Mouse (Mus musculus) ES-Bruce4 (cell line): Measurements from ENCODE around the gene Tmem184b. TPM values are rescaled to one million over a fixed set of nuclear protein-coding genes. Genes with fewer than 3 reads are reported as not detected.

Experiments
- H3K27ac ChIP-seq: 2 replicates; pipeline ENCODE4 v1.5.1; 2012; ENCODE audit warnings: low read length, inconsistent platforms; ENCODE audit not compliant: insufficient read depth
- H3K27me3 ChIP-seq: 2 replicates; pipeline ENCODE4 v1.6.1; 2012; ENCODE audit warnings: mild to moderate bottlenecking, low read length, inconsistent platforms; ENCODE audit not compliant: control insufficient read depth, poor library complexity, insufficient read depth, severe bottlenecking
- H3K36me3 ChIP-seq: 2 replicates; pipeline ENCODE4 v1.6.1; 2012; ENCODE audit warnings: inconsistent platforms, mild to moderate bottlenecking, low read length, moderate library complexity; ENCODE audit not compliant: control insufficient read depth, poor library complexity, insufficient read depth, severe bottlenecking
- H3K4me1 ChIP-seq: one replicate; pipeline ENCODE4 v1.8.1; 2011; ENCODE audit warnings: low read length; ENCODE audit not compliant: control insufficient read depth, insufficient read depth
- H3K4me3 ChIP-seq: 2 replicates; pipeline ENCODE4 v1.5.1; 2011; ENCODE audit warnings: low read depth, mild to moderate bottlenecking, low read length
- H3K9ac ChIP-seq: 2 replicates; pipeline ENCODE4 v1.6.1; 2012; ENCODE audit warnings: low read depth, mild to moderate bottlenecking, inconsistent platforms; ENCODE audit not compliant: poor library complexity, severe bottlenecking
- H3K9me3 ChIP-seq: replicated peaks from 2 replicates; pipeline ENCODE4 v1.6.1; 2012; ENCODE audit warnings: mild to moderate bottlenecking, low read length, inconsistent platforms; ENCODE audit not compliant: control insufficient read depth, poor library complexity, insufficient read depth, severe bottlenecking
- CTCF ChIP-seq: IDR thresholded peaks from one replicate; pipeline ENCODE4 v1.8.1; 2011; ENCODE audit warnings: low read depth, low read length
- EP300 ChIP-seq: IDR thresholded peaks from 2 replicates; pipeline ENCODE4 v1.6.1; 2011; ENCODE audit warnings: low read depth, low read length; ENCODE audit not compliant: insufficient read depth
- POLR2A ChIP-seq: IDR thresholded peaks from one replicate; pipeline ENCODE4 v1.8.1; 2011; ENCODE audit warnings: low read length; ENCODE audit not compliant: insufficient read depth
- polyA plus RNA-seq: library from polyadenylated mRNA; stranded (reverse); fragments of >200 nt; gene quantifications from 2 replicates; pipeline ENCODE4 v1.2.4, GENCODE M21; 2011; ENCODE audit warnings: low read depth; ENCODE audit not compliant: missing spikeins, insufficient read depth, insufficient read length

Tmem184b gene
- polyA plus RNA-seq, 1 experiment = 59.6 TPM

DNA sequence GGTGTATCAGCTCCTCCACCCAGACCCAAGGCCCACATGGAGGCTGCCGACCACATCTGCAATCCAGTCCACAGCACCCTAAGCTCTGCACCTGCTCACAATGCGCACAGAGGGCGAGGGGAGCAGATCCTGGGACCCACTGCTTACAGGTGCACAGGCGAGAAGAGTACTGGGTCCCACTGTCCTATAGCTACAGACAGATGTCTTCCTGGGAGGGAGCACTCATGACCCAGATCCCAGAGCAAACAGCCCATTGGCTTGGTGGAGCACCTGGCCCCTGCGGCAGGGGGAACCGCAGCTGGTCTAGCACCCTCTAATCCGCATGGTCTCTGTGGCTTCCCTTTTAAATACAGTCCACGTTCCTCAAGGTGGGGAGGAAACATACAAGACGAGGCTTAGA, 21.7 kb downstream of the Tmem184b start:
- Histone ChIP-seq H3K9ac (no peak overlapping the region), H3K27ac (no peak overlapping the region), H3K36me3 (peaks cover 7% of the 10 kb centered on the region), H3K4me3 (no peak overlapping the region), H3K27me3 (no peaks in the 10 kb centered on the region), H3K4me1 (no peaks in the 10 kb centered on the region), H3K9me3 (no peaks in the 10 kb centered on the region)
- TF ChIP-seq CTCF = no peak
- TF ChIP-seq EP300 = no peak
- TF ChIP-seq POLR2A = no peak

DNA sequence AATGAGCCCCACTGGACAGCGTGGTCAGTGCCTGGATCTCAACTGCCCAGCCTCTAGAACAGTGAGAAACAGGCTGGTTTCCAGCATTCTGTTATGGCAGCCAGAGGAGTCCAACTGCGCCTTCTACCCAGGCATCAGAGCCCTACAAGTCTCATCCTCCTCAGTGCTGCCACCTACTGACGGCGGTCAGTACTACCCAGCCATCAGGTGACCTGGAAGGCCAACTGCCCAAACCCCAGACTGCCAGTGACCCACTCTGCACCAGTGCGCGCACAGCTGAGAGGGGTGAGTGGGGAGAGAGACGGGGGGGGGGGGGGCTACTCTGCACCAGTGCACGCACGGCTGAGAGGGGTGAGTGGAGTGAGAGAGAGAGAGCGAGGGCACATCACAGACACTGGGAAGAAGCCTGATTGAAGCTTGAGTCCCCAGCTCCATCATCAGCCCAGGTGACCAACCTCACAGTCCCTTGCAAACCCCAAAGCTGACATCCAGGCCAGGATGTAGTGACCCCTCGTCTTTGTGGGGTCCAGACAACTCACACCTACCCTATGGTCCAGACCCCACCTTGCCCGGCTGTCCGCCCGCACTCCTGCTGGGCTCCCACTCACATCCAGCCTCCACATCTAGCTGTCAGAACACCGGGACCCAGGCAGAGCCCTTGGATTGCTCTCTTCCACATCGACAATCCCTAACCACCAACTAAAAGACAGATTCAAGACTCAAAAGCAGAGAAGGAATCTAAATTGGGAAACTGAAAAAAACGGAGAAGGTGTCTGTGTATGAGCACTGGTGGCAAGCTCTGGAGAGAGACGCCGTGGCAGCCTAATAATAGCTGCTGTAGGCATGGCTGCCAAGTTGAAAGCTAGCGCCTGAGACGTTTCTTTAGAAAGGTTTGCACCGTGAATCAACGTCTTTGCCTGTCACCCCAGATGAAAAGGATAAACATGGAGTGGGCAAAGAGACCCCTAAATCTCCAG, 22.6 kb downstream of the Tmem184b start:
- H3K27ac ChIP-seq = no peak overlapping the region

DNA sequence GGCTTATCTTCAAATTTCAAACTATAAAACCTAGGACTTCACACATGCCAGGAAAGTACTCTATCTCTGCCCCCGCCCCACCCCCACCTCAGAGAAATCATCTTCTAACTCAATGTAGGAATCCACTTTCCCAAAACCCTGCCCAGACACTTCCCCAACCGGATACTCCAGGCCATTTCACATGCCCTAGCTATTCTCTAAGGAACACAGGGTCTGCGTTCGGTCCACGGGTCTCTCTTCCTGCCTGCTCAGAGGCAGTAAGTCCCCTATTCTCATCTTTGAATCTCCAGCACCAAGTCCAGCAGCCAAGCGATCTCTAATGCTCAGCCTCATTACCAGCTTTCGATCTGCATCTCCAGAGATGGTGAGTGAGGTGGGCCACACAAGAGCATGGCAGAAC, 23.7 kb downstream of the Tmem184b start:
- H3K9me3 ChIP-seq = no peaks in the 10 kb centered on the region
- no peaks in the 10 kb centered on the region for H3K27me3 ChIP-seq
- no peak overlapping the region for H3K9ac ChIP-seq
- H3K4me1 ChIP-seq = no peaks in the 10 kb centered on the region
- peaks cover 7% of the 10 kb centered on the region for H3K36me3 ChIP-seq
- H3K4me3 ChIP-seq = no peak overlapping the region
- H3K27ac ChIP-seq = no peak overlapping the region
- TF ChIP-seq CTCF (no peak), EP300 (no peak), POLR2A (no peak)

More for the DNA sequence above, 22.6 kb downstream of the Tmem184b start:
- TF ChIP-seq EP300 = no peak
- peak; percentile 89 for TF ChIP-seq CTCF
- no peak for TF ChIP-seq POLR2A
- no peak overlapping the region for H3K4me3 ChIP-seq
- no peaks in the 10 kb centered on the region for H3K4me1 ChIP-seq
- H3K36me3 ChIP-seq = peaks cover 7% of the 10 kb centered on the region
- H3K27me3 ChIP-seq = no peaks in the 10 kb centered on the region
- H3K9me3 ChIP-seq = no peaks in the 10 kb centered on the region
- no peak overlapping the region for H3K9ac ChIP-seq

DNA sequence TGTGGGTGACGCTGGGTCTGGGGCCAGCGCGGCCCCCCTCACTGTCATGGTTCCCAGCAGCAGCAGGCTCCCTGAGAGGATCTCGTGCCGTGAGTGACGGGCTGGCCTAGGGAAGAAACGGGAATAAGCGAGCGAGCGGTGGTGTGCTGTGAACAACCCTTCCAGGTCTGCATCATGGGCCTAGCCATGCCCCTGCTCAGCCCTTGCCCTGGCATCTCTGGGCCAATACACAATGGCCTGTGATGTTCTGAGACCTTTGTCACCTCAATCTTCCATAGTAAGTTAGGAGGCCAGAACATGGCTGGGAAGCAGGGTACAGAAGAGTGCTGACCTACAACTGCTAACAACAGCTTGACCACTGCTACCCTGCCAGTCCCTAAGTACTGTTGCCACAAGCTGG, 24.8 kb downstream of the Tmem184b start:
- H3K9ac ChIP-seq = no peak overlapping the region
- peaks cover 7% of the 10 kb centered on the region for H3K36me3 ChIP-seq
- TF ChIP-seq POLR2A (no peak), CTCF (no peak), EP300 (no peak)
- H3K9me3 ChIP-seq = no peaks in the 10 kb centered on the region
- H3K27ac ChIP-seq = no peak overlapping the region
- H3K27me3 ChIP-seq = no peaks in the 10 kb centered on the region
- no peak overlapping the region for H3K4me3 ChIP-seq
- no peaks in the 10 kb centered on the region for H3K4me1 ChIP-seq

DNA sequence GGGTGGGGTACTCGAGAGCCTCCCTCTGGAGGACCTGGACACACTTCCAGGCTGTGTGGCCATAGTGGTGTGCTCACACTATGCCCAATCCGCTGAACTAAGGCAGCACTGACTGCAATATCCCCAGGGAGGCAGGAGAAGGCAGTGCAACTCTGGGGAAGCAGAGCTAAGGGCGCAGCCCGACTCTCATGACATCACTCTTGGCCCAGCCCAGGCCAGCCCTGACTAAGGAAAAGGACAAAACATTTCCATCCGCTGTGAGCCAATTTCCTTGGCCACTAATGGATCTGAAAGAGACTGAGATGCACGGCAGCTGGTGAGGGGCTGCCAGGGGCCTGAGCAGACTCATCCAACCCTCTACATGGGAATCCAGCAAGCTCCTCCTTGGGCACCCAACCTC, 25.7 kb downstream of the Tmem184b start:
- H3K9ac ChIP-seq = no peak overlapping the region
- H3K36me3 ChIP-seq = peaks cover 7% of the 10 kb centered on the region
- H3K9me3 ChIP-seq = no peaks in the 10 kb centered on the region
- H3K27ac ChIP-seq = no peak overlapping the region
- H3K4me3 ChIP-seq = no peak overlapping the region
- H3K27me3 ChIP-seq = no peaks in the 10 kb centered on the region
- TF ChIP-seq CTCF = no peak
- no peak for TF ChIP-seq EP300
- TF ChIP-seq POLR2A = no peak
- no peaks in the 10 kb centered on the region for H3K4me1 ChIP-seq

DNA sequence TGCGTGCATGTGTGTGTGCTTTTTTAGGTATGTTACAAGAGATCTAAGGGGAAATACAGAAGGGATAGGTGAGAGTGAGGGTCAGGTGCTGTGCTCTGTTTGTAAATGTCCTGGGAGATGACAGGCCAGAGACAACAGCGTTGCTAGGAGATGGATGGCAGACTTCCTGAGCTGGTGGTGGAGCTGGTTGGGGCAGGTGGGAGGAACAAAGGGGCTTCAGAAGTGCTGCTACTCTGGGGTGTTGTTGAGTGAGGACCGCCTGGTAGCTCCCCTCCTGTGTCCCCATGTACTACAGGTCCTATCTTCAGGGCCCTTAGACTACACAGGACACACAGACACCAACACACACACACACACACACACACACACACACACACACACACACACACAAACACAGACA, 28.6 kb downstream of the Tmem184b start:
- peaks cover 7% of the 10 kb centered on the region for H3K36me3 ChIP-seq
- no peaks in the 10 kb centered on the region for H3K9me3 ChIP-seq
- no peaks in the 10 kb centered on the region for H3K27me3 ChIP-seq
- no peak overlapping the region for H3K27ac ChIP-seq
- H3K9ac ChIP-seq = no peak overlapping the region
- TF ChIP-seq EP300 = peak; percentile 74; the same call in 1 of the 2 replicates
- TF ChIP-seq CTCF = no peak
- H3K4me3 ChIP-seq = no peak overlapping the region
- no peaks in the 10 kb centered on the region for H3K4me1 ChIP-seq
